Mouse (Mus musculus): ENCODE measurements at regions not wholly inside any gene's neighbourhood (a gene's known extent, or its start where the extent isn't known, plus 50 kb on each side); places are given as distances from the start of the nearest gene placed in this dataset.

DNA sequence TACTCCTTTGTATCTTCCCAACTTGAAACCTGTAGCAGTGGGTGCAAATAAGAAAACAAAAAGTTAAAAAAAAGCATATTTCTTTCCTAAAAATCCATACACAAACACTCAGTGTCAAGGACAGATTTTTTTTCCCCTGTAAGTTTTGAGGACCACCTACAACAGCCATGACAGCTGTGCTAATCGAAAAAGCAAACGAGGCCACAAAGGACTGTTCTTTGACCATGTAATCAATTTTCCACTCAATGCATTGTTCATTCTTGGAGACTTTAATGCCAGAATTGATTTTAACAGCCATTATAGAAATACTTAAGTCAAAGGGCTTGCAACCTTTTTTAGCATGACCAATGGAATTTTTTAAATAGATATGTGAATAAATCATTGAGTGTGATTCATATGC, 286.1 kb downstream of the Rpl36a-ps1 start:
- no peak for TF ChIP-seq CTCF (conservative IDR thresholded peaks at IDR 0.05; ENCODE audit: low read length)
- no peak for TF ChIP-seq NANOG (IDR thresholded peaks at IDR 0.05; ENCODE audit: borderline replicate concordance, low read length)
- TF ChIP-seq POU5F1 (IDR thresholded peaks at IDR 0.05; ENCODE audit: borderline replicate concordance, low read length): no peak
